Mouse (Mus musculus): ENCODE measurements around the gene Itga7.

Gene Itga7

GRCm38 (mm10) chr10:128933574-128933973, at the start of gene Itga7:
Gene Itga7, plus strand, starts transcription at chr10:128933818.
- no peak for DNase-seq (ENCODE audit: extremely low spot score, low read depth, low spot score)

- DNase-seq (ENCODE audit: extremely low spot score, low read depth, low spot score), result peak; percentile 84
Observed at GRCm38 (mm10) chr10:128888941-128889827, 44.4 kb upstream of the Itga7 start.

GRCm38 (mm10) chr10:128889846-128890245, 43.8 kb upstream of the Itga7 start:
- DNase-seq (ENCODE audit: extremely low spot score, low read depth, low spot score), result no peak

- no peak for DNase-seq (ENCODE audit: extremely low spot score, low read depth, low spot score)
Observed at GRCm38 (mm10) chr10:128890383-128891295, 43.0 kb upstream of the Itga7 start.

GRCm38 (mm10) chr10:128891296-128892094, 42.1 kb upstream of the Itga7 start, which contains the start of gene Gdf11:
Gene Gdf11, minus strand, starts transcription at chr10:128891718.
- DNase-seq (ENCODE audit: extremely low spot score, low read depth, low spot score), result no peak

GRCm38 (mm10) chr10:128892246-128892645, 41.4 kb upstream of the Itga7 start:
- DNase-seq (ENCODE audit: extremely low spot score, low read depth, low spot score), result no peak

GRCm38 (mm10) chr10:128895437-128895836, 38.2 kb upstream of the Itga7 start:
- DNase-seq (ENCODE audit: extremely low spot score, low read depth, low spot score), result peak; percentile 98

- no peak for DNase-seq (ENCODE audit: extremely low spot score, low read depth, low spot score)
Observed at GRCm38 (mm10) chr10:128895952-128896693, 37.5 kb upstream of the Itga7 start.

GRCm38 (mm10) chr10:128896807-128897206, 36.8 kb upstream of the Itga7 start:
- no peak for DNase-seq (ENCODE audit: extremely low spot score, low read depth, low spot score)

GRCm38 (mm10) chr10:128897501-128897900, 36.1 kb upstream of the Itga7 start:
- no peak for DNase-seq (ENCODE audit: extremely low spot score, low read depth, low spot score)

GRCm38 (mm10) chr10:128899759-128900490, 33.7 kb upstream of the Itga7 start:
- DNase-seq (ENCODE audit: extremely low spot score, low read depth, low spot score), result no peak

GRCm38 (mm10) chr10:128900698-128901097, 32.9 kb upstream of the Itga7 start, which contains the start of gene Cd63:
Gene Cd63, plus strand, starts transcription at chr10:128900989.
- DNase-seq (ENCODE audit: extremely low spot score, low read depth, low spot score), result no peak

- no peak for DNase-seq (ENCODE audit: extremely low spot score, low read depth, low spot score)
Observed at GRCm38 (mm10) chr10:128901409-128901808, 32.2 kb upstream of the Itga7 start.

- DNase-seq (ENCODE audit: extremely low spot score, low read depth, low spot score), result no peak
Observed at GRCm38 (mm10) chr10:128902409-128902988, 31.1 kb upstream of the Itga7 start.

GRCm38 (mm10) chr10:128904812-128905211, 28.8 kb upstream of the Itga7 start:
- no peak for DNase-seq (ENCODE audit: extremely low spot score, low read depth, low spot score)

GRCm38 (mm10) chr10:128908778-128909448, 24.7 kb upstream of the Itga7 start:
- DNase-seq (ENCODE audit: extremely low spot score, low read depth, low spot score), result no peak

GRCm38 (mm10) chr10:128909567-128910028, 24.0 kb upstream of the Itga7 start:
- DNase-seq (ENCODE audit: extremely low spot score, low read depth, low spot score), result no peak
